Mouse (Mus musculus) CH12.LX (cell line): ENCODE results near the gene Gm45713.

Source experiments
- CTCF ChIP-seq, 2 experiments: IDR thresholded peaks in 1 of 2; conservative IDR thresholded peaks in 1 of 2; 2 replicates each; pipeline ENCODE4 v1.5.1; 2011 to 2012; ENCODE audit warnings: low read depth in 2 of 2, low read length in 2 of 2, improper control_type of control experiment in 1 of 2, inconsistent platforms in 1 of 2, mild to moderate bottlenecking in 1 of 2, moderate library complexity in 1 of 2
- POLR2AphosphoS2 ChIP-seq: IDR thresholded peaks from 2 replicates; pipeline ENCODE4 v1.6.1; 2011; ENCODE audit warnings: low read depth, low read length, improper control_type of control experiment

DNA sequence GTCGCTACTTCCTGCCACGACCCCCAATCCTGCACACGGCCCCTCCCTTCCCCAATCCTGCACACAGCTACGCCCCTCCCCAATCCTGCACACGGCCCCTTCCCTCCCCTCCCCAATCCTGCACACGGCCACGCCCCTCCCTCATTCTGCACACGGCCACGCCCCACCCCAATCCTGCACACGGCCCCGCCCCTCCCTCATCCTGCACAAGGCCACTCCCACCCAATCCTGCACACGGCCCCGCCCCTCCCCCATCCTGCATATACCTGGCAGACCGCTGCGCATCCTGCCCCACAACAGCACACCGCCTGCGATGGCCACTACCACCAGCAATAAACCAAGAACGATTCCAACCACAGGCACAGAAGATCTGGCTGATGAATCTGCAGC, 42.5 kb downstream of the Gm45713 start:
- TF ChIP-seq CTCF (conservative IDR thresholded peaks at IDR 0.05 in 1 of 2, IDR thresholded peaks at IDR 0.05 in 1 of 2; ENCODE audit: low read depth in 2 of 2, low read length in 2 of 2) (no peak), POLR2AphosphoS2 (no peak)
